Mouse (Mus musculus) gonadal fat pad, adult 2 months (tissue): Measurements from ENCODE around the gene Sfswap. TPM values are rescaled to one million over a fixed set of nuclear protein-coding genes. Genes with fewer than 3 reads are reported as not detected.
"Not testable (repeated sequence)": the region's sequence is repeated elsewhere in the genome, so short reads cannot be mapped to it uniquely, and the experiment has no call there.

Experiments used
- DNase-seq: peaks from one replicate; pipeline ENCODE4 v3.0.0-alpha.2; 2012; ENCODE audit warnings: low read depth
- polyA plus RNA-seq: library from polyadenylated mRNA; depleted of rRNA; stranded (reverse); fragments of >200 nt; gene quantifications from 2 replicates; pipeline ENCODE4 v1.2.3, GENCODE M21; 2012; rRNA removed

Sfswap gene
- polyA plus RNA-seq: 52.8 and 57.0 TPM in 2 replicates

- DNase-seq: no peak
Measured at GRCm38 (mm10) chr5:129500722-129501634, at the start of gene Sfswap. Gene Sfswap, plus strand, starts transcription at chr5:129501221.

- no peak for DNase-seq
Measured at GRCm38 (mm10) chr5:129452561-129452960, 48.5 kb upstream of the Sfswap start.

GRCm38 (mm10) chr5:129454802-129455528, 46.1 kb upstream of the Sfswap start:
- DNase-seq: peak; percentile 33

- DNase-seq: no peak
Measured at GRCm38 (mm10) chr5:129455529-129455896, 45.5 kb upstream of the Sfswap start.

GRCm38 (mm10) chr5:129456579-129457140, 44.4 kb upstream of the Sfswap start:
- DNase-seq: no peak

- no peak for DNase-seq
Measured at GRCm38 (mm10) chr5:129458109-129458508, 42.9 kb upstream of the Sfswap start.

- DNase-seq: no peak
Measured at GRCm38 (mm10) chr5:129458541-129458940, 42.5 kb upstream of the Sfswap start.

GRCm38 (mm10) chr5:129460798-129461476, 40.1 kb upstream of the Sfswap start:
- DNase-seq: no peak

GRCm38 (mm10) chr5:129463648-129464047, 37.4 kb upstream of the Sfswap start:
- DNase-seq: not testable (repeated sequence)

GRCm38 (mm10) chr5:129465788-129466187, 35.2 kb upstream of the Sfswap start:
- no peak for DNase-seq

GRCm38 (mm10) chr5:129475532-129476045, 25.4 kb upstream of the Sfswap start:
- DNase-seq: no peak

- no peak for DNase-seq
Measured at GRCm38 (mm10) chr5:129489879-129490278, 11.1 kb upstream of the Sfswap start.

GRCm38 (mm10) chr5:129501671-129502070, 650 bp downstream of the Sfswap start:
- no peak for DNase-seq

- no peak for DNase-seq
Measured at GRCm38 (mm10) chr5:129506886-129507285, 5.9 kb downstream of the Sfswap start.

GRCm38 (mm10) chr5:129518180-129518579, 17.2 kb downstream of the Sfswap start:
- DNase-seq: no peak

GRCm38 (mm10) chr5:129518786-129519185, 17.8 kb downstream of the Sfswap start:
- DNase-seq: no peak

- no peak for DNase-seq
Measured at GRCm38 (mm10) chr5:129519591-129519990, 18.6 kb downstream of the Sfswap start.

GRCm38 (mm10) chr5:129521501-129521900, 20.5 kb downstream of the Sfswap start:
- no peak for DNase-seq

GRCm38 (mm10) chr5:129521913-129522312, 20.9 kb downstream of the Sfswap start:
- no peak for DNase-seq

- DNase-seq: no peak
Measured at GRCm38 (mm10) chr5:129523166-129523565, 22.1 kb downstream of the Sfswap start.

GRCm38 (mm10) chr5:129524751-129525150, 23.7 kb downstream of the Sfswap start:
- no peak for DNase-seq

- DNase-seq: no peak
Measured at GRCm38 (mm10) chr5:129527162-129527561, 26.1 kb downstream of the Sfswap start.
